Mouse (Mus musculus) limb, embryonic 11.5 days (tissue): ENCODE results near the gene Slc7a8. TPM values are rescaled to one million over a fixed set of nuclear protein-coding genes. Genes with fewer than 3 reads are reported as not detected.

Source experiments
- ATAC-seq: fragments of 200-750 bp; cut with Nextera tagmentation; 2 replicates; pipeline ENCODE4 v1.8.0; 2017; ENCODE audit warnings: low read depth; ENCODE audit not compliant: insufficient number of reproducible peaks, low FRiP score, low TSS enrichment
- DNase-seq: peaks from one replicate; pipeline ENCODE4 v3.0.0-alpha.2; 2015; ENCODE audit warnings: low spot score
- H3K27ac ChIP-seq: fragments of 300-500 bp; sonication (generic); replicated peaks from 2 replicates; pipeline ENCODE4 v1.5.1; 2014; ENCODE audit warnings: low read depth, mild to moderate bottlenecking, low read length
- H3K27me3 ChIP-seq: fragments of 300-500 bp; sonication (generic); 2 replicates; pipeline ENCODE4 v1.6.1; 2014; ENCODE audit warnings: mild to moderate bottlenecking, low read length, mixed read lengths; ENCODE audit not compliant: control insufficient read depth, insufficient read depth
- H3K36me3 ChIP-seq: fragments of 300-500 bp; sonication (generic); 2 replicates; pipeline ENCODE4 v1.6.1; 2014; ENCODE audit warnings: mild to moderate bottlenecking, low read length, moderate library complexity, mixed read lengths; ENCODE audit not compliant: control insufficient read depth, insufficient read depth
- H3K4me1 ChIP-seq: fragments of 300-500 bp; sonication (generic); 2 replicates; pipeline ENCODE4 v1.6.1; 2014; ENCODE audit warnings: low read length, mixed read lengths; ENCODE audit not compliant: control insufficient read depth, insufficient read depth
- H3K4me2 ChIP-seq: fragments of 300-500 bp; sonication (generic); 2 replicates; pipeline ENCODE4 v1.6.1; 2014; ENCODE audit warnings: low read depth, mild to moderate bottlenecking, moderate library complexity; ENCODE audit not compliant: severe bottlenecking
- H3K4me3 ChIP-seq: fragments of 300-500 bp; sonication (generic); 2 replicates; pipeline ENCODE4 v1.5.1; 2014; ENCODE audit warnings: low read depth, low read length
- H3K9ac ChIP-seq: fragments of 300-500 bp; sonication (generic); 2 replicates; pipeline ENCODE4 v1.6.1; 2014; ENCODE audit warnings: mild to moderate bottlenecking, low read length
- H3K9me3 ChIP-seq: fragments of 300-500 bp; sonication (generic); 2 replicates; pipeline ENCODE4 v1.6.1; 2016; ENCODE audit warnings: low read length; ENCODE audit not compliant: control insufficient read depth
- WGBS: fragments of 180-500 bp; shearing (Covaris S2); extraction: QIAGEN DNeasy Blood & Tissue Kit; methylation state at CpG from one replicate; pipeline ENCODE4 v1.1.7; 2014; 5-methylcytosine and 5-hydroxymethylcytosine counted together
- polyA plus RNA-seq: library from polyadenylated mRNA; unstranded; fragments of >200 nt; fragmentation: Nextera tagmentation; extraction: Ambion mirVana; gene quantifications from 2 replicates; pipeline ENCODE4 v1.2.1, GENCODE M21; 2014

The Slc7a8 gene
- 0.75 and 1.1 TPM in 2 replicates for polyA plus RNA-seq

DNA sequence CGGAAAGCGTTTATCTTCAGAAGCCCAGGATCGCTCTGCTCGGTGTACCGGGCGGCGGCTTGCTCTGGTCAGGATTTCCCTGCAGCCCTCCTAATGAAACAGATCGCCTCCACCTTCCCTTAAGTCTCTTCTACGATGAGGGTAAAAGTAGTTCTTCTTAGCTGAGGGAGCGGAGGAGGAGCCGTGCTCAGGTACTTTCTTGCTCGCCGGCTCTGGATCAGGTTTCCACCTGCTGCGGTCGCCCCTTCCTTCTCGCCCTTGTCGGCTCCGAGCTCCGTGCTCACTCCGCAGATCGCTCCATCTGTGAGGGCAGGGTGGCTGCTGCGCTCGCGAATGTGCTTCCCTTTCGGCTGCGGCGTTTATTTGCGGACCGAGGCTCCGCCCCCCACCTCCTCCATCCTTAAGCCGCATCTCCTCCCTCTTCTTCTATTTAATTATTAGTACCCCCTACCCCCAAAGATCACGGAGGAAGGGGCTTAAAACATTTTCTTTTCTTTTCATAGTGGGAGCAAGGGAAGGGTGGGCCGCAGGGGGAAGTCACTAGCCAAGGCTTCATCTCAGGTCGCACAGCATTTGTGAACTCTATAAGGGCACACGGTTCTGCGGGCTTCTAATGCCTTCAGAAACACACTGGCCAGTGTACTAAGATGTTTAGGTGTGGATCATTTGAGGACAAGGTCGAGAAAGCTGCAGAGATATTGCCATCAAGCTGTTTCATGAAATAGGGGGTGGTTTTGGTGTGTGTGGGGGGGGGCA, at the start of gene Slc7a8:
Slc7a8 (minus strand) TSS at position 337 of the 756 bp plus-strand sequence.
- Histone ChIP-seq H3K27me3 (peaks cover 13% of the 10 kb centered on the region), H3K9ac (no peak within 1 kb of the TSS), H3K4me2 (peak within 1 kb of the TSS; percentile 81), H3K4me3 (peak within 1 kb of the TSS; percentile 26), H3K27ac (no peak within 1 kb of the TSS), H3K9me3 (no peaks in the 10 kb centered on the region), H3K36me3 (no peaks in the 10 kb centered on the region), H3K4me1 (no peaks in the 10 kb centered on the region)
- peak; percentile 71 for DNase-seq
- WGBS: 2% methylated on average over 37 of the region's 37 CpGs
- ATAC-seq: peak; percentile 54; the same call in 1 of the 2 replicates

DNA sequence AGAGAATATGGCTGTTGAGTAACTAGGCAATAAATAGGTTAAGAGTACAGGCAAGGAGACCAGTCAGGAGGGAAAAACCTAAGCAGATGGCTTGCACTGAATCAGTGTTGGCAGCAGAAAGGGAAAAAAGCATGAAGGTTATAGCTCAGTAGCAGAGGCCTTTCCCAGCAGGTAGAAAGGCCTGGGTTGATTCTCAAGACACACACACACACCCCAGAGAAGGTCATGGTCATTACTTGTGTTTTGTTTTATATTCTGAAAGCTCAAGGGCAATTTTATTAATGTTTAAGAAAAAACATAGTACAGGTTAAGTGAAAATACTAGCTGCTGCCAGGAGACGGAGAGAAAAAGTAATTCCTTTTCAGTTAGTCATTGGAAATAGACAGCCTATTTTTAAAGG, 42.0 kb upstream of the Slc7a8 start:
- Histone ChIP-seq H3K4me3 (no peak overlapping the region), H3K27me3 (no peaks in the 10 kb centered on the region), H3K4me1 (no peaks in the 10 kb centered on the region), H3K9me3 (no peaks in the 10 kb centered on the region), H3K27ac (no peak overlapping the region), H3K36me3 (no peaks in the 10 kb centered on the region), H3K4me2 (no peak overlapping the region), H3K9ac (no peak overlapping the region)
- WGBS: 79% methylated on average over 1 of the region's 1 CpGs
- no peak for DNase-seq
- no peak for ATAC-seq

DNA sequence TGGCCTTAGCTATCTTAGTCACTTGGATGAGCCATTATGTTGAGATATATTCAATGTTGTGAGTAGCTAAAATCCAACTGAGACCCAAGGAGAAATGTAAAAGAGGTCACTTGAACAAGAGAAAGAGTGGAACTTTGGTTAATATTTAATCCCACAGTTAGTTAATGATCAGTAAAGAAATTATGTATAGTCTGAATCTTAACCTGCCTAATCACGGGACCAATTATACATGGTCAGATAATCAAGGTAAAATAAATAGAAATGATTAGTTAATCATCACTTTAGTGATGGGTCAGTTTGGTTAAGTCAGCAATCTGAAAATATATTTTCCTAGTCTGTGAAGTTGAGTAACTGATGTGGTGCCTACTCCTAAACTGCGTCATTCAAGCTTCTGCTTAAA, 40.6 kb upstream of the Slc7a8 start:
- Histone ChIP-seq H3K4me1 (no peaks in the 10 kb centered on the region), H3K9me3 (no peaks in the 10 kb centered on the region), H3K36me3 (no peaks in the 10 kb centered on the region), H3K4me3 (no peak overlapping the region), H3K4me2 (no peak overlapping the region), H3K9ac (no peak overlapping the region), H3K27ac (no peak overlapping the region), H3K27me3 (no peaks in the 10 kb centered on the region)
- ATAC-seq (no peak), DNase-seq (no peak)
- 89% methylated on average over 2 of the region's 2 CpGs for WGBS

DNA sequence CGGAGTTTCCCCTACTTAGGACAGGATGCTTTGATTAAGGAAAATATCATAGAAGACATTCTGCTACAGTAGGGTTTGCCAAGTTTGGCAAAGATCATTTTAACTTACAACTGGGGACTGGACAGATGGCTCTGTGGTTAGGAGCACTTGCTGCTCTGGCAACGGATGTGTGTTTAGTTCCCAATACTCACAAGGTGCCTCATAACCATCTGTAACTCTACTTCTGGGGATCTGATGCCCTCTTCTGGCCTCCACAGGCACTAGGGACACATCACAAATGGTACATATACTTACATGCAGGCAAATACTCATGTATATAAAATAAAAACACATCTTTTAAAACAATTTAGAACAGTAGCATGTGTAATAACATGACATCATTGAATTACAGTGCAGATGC, 36.0 kb upstream of the Slc7a8 start:
- no peak overlapping the region for H3K27ac ChIP-seq
- H3K4me3 ChIP-seq: no peak overlapping the region
- no peak overlapping the region for H3K9ac ChIP-seq
- DNase-seq: peak; percentile 30
- H3K9me3 ChIP-seq: no peaks in the 10 kb centered on the region
- no peaks in the 10 kb centered on the region for H3K27me3 ChIP-seq
- WGBS: 49% methylated on average over 2 of the region's 2 CpGs
- no peaks in the 10 kb centered on the region for H3K36me3 ChIP-seq
- H3K4me1 ChIP-seq: no peaks in the 10 kb centered on the region
- no peak overlapping the region for H3K4me2 ChIP-seq
- no peak for ATAC-seq

DNA sequence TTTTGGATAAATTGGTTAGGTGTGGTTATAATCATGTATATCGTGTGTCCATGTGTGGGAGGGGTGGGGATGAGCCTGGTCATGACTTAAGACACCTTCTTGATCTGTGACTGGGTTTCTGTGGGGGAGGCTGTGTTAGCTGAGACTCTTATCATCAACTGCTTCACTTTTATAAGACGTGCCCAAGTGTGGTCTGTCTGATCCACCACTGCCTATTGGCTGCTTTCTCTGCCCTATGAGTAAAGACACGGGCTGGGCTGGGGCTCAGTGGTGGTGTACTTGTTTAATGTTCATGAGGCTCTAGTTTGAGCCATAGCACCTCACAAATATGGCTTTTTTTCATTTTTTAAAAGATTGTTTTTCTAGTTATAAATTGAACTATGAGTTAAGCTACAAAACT, 34.0 kb upstream of the Slc7a8 start:
- Histone ChIP-seq H3K27ac (no peak overlapping the region), H3K27me3 (no peaks in the 10 kb centered on the region), H3K4me1 (no peaks in the 10 kb centered on the region), H3K36me3 (no peaks in the 10 kb centered on the region), H3K9me3 (no peaks in the 10 kb centered on the region), H3K4me3 (no peak overlapping the region), H3K4me2 (no peak overlapping the region), H3K9ac (no peak overlapping the region)
- no peak for ATAC-seq
- 72% methylated on average over 3 of the region's 3 CpGs for WGBS
- no peak for DNase-seq

DNA sequence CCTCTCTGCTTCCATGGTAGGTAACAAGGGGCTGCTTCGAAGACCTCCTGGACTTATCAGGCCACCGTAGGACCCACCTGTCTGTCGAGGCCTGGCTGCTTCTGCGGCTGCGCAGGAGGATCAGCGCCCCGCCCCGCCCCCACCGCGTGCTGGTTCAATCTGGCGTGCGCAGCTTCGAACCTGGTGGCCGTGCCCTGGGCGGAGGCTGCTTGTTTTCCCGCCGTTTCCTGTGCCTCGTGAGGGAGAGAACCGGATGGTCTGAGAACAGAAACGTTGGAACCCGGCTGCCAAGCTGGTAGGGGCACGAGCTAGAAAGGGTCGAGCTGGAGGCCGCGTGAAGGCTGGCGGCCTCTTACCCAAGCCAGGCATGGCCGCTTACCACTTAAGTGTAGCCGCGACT, 32.2 kb upstream of the Slc7a8 start, which contains the start of gene Rnf212b:
Rnf212b (plus strand) TSS at position 151 of the 400 bp plus-strand sequence.
- H3K4me2 ChIP-seq: no peak within 1 kb of the TSS
- H3K4me3 ChIP-seq: no peak within 1 kb of the TSS
- H3K9ac ChIP-seq: no peak within 1 kb of the TSS
- no peaks in the 10 kb centered on the region for H3K27me3 ChIP-seq
- no peaks in the 10 kb centered on the region for H3K36me3 ChIP-seq
- DNase-seq (no peak), ATAC-seq (no peak)
- 84% methylated on average over 29 of the region's 29 CpGs for WGBS
- H3K9me3 ChIP-seq: no peaks in the 10 kb centered on the region
- no peak within 1 kb of the TSS for H3K27ac ChIP-seq
- no peaks in the 10 kb centered on the region for H3K4me1 ChIP-seq

DNA sequence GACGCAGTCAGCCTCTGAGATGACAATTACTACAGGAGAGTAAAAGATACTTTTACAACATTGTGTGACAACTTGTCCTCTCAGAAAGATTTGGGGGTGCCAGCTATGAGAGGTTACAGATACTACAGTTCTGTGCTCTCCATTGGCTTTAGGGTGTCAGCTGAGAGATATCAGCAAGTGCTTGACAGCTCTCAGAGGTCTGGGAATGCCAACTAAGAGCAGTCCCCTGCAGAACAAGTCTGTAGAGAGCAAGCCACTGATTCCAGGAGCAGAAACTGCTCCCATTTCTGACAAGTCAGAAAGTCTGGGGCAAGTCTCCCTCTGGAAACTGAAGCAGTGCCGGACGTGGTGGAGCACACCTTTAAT, 27.9 kb upstream of the Slc7a8 start:
- H3K4me3 ChIP-seq: no peak overlapping the region
- ATAC-seq (no peak), DNase-seq (no peak)
- no peaks in the 10 kb centered on the region for H3K27me3 ChIP-seq
- H3K4me1 ChIP-seq: no peaks in the 10 kb centered on the region
- H3K27ac ChIP-seq: no peak overlapping the region
- H3K4me2 ChIP-seq: no peak overlapping the region
- no peaks in the 10 kb centered on the region for H3K36me3 ChIP-seq
- 78% methylated on average over 3 of the region's 3 CpGs for WGBS
- no peak overlapping the region for H3K9ac ChIP-seq
- no peaks in the 10 kb centered on the region for H3K9me3 ChIP-seq

DNA sequence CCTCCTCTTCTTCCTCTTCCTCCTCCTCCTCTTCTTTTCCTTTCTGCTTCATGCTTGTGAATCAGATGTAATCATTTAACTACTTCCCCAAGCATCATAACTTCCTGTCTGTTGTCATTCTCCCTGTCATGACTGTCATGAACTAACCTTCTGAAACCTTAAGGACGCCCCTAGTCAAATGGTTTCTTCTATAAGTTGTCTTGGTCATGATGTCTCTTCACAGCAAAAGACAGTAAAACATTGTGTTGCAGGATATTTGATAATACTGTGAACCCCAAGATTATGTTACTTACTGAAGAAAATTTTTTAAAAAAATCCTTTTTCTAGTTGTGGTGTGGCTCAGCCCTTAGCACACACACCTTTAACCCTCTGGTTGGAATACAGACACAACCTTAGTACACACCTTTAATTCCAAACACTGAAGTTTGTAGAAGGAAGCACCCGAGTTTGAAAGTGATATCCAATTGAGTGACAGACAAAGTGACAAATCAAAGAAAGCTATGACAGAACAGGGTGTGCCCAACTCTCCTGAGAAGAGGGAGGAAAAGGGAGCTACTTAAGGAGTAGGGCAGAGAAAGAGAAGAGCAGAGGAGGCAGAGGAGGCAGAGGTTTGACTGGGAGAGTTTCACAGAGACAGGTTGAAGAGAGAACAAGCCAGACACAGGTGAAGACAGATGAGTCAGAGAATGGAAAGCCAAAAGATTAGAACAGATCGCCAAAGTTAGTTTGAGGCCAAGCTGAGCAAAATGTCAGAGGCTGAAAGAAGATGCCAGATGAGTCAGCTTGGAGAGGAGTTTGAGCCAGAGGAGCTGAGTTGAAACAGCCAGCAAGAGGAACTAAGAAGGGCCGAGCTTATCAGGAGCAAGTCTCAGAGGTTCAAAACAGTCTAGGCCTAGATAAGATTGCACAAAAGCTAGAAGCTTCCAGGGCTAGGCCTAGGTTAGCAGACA, 27.2 kb upstream of the Slc7a8 start:
- Histone ChIP-seq H3K27me3 (no peaks in the 10 kb centered on the region), H3K4me3 (no peak overlapping the region), H3K9ac (no peak overlapping the region), H3K27ac (no peak overlapping the region), H3K4me1 (no peaks in the 10 kb centered on the region), H3K4me2 (no peak overlapping the region), H3K9me3 (no peaks in the 10 kb centered on the region), H3K36me3 (no peaks in the 10 kb centered on the region)
- ATAC-seq: no peak
- no peak for DNase-seq
- 76% methylated on average over 4 of the region's 4 CpGs for WGBS
